Mouse (Mus musculus): ENCODE results near the gene Trub1.

The Trub1 gene

GRCm38 (mm10) chr19:57525693-57526092, 73.0 kb downstream of the Trub1 start:
- H3K36me3 ChIP-seq (ENCODE audit: insufficient read depth, low read length) = no peaks in the 10 kb centered on the region
- no peak for TF ChIP-seq NANOG (IDR thresholded peaks at IDR 0.05; ENCODE audit: borderline replicate concordance, low read length)
- no peak for TF ChIP-seq CTCF (conservative IDR thresholded peaks at IDR 0.05; ENCODE audit: low read length)
- no peak for TF ChIP-seq POU5F1 (IDR thresholded peaks at IDR 0.05; ENCODE audit: borderline replicate concordance, low read length)
- peaks cover 13% of the 10 kb centered on the region for H3K4me1 ChIP-seq (replicated peaks; ENCODE audit: low read depth, low read length)
- H3K27me3 ChIP-seq (ENCODE audit: insufficient read depth, low read length) = peaks cover 62% of the 10 kb centered on the region
- no peak overlapping the region for H3K4me3 ChIP-seq (replicated peaks; ENCODE audit: low read length)
- no peaks in the 10 kb centered on the region for H3K9me3 ChIP-seq (ENCODE audit: low read length)

GRCm38 (mm10) chr19:57530212-57530611, 77.5 kb downstream of the Trub1 start:
- Histone ChIP-seq H3K4me1 (replicated peaks; ENCODE audit: low read depth, low read length) (no peaks in the 10 kb centered on the region), H3K9me3 (ENCODE audit: low read length) (no peaks in the 10 kb centered on the region), H3K4me3 (replicated peaks; ENCODE audit: low read length) (no peak overlapping the region), H3K27me3 (ENCODE audit: insufficient read depth, low read length) (peaks cover 51% of the 10 kb centered on the region), H3K36me3 (ENCODE audit: insufficient read depth, low read length) (no peaks in the 10 kb centered on the region)
- TF ChIP-seq CTCF (conservative IDR thresholded peaks at IDR 0.05; ENCODE audit: low read length) (no peak), NANOG (IDR thresholded peaks at IDR 0.05; ENCODE audit: borderline replicate concordance, low read length) (no peak), POU5F1 (IDR thresholded peaks at IDR 0.05; ENCODE audit: borderline replicate concordance, low read length) (no peak)

- H3K4me1 ChIP-seq (replicated peaks; ENCODE audit: low read depth, low read length) = no peaks in the 10 kb centered on the region
- TF ChIP-seq POU5F1 (IDR thresholded peaks at IDR 0.05; ENCODE audit: borderline replicate concordance, low read length) (no peak), CTCF (conservative IDR thresholded peaks at IDR 0.05; ENCODE audit: low read length) (no peak), NANOG (IDR thresholded peaks at IDR 0.05; ENCODE audit: borderline replicate concordance, low read length) (no peak)
- H3K4me3 ChIP-seq (replicated peaks; ENCODE audit: low read length) = no peak overlapping the region
- H3K27me3 ChIP-seq (ENCODE audit: insufficient read depth, low read length) = peaks cover 22% of the 10 kb centered on the region
- H3K9me3 ChIP-seq (ENCODE audit: low read length) = no peaks in the 10 kb centered on the region
- H3K36me3 ChIP-seq (ENCODE audit: insufficient read depth, low read length) = no peaks in the 10 kb centered on the region
Observed at GRCm38 (mm10) chr19:57534262-57534661, 81.5 kb downstream of the Trub1 start.

GRCm38 (mm10) chr19:57536512-57536911, 83.8 kb downstream of the Trub1 start:
- TF ChIP-seq NANOG (IDR thresholded peaks at IDR 0.05; ENCODE audit: borderline replicate concordance, low read length) = no peak
- TF ChIP-seq CTCF (conservative IDR thresholded peaks at IDR 0.05; ENCODE audit: low read length) = no peak
- no peak for TF ChIP-seq POU5F1 (IDR thresholded peaks at IDR 0.05; ENCODE audit: borderline replicate concordance, low read length)
- Histone ChIP-seq H3K4me3 (replicated peaks; ENCODE audit: low read length) (no peak overlapping the region), H3K4me1 (replicated peaks; ENCODE audit: low read depth, low read length) (peaks cover under 1% of the 10 kb centered on the region), H3K36me3 (ENCODE audit: insufficient read depth, low read length) (no peaks in the 10 kb centered on the region), H3K27me3 (ENCODE audit: insufficient read depth, low read length) (peaks cover 11% of the 10 kb centered on the region; the same call in 1 of the 2 replicates), H3K9me3 (ENCODE audit: low read length) (no peaks in the 10 kb centered on the region)

GRCm38 (mm10) chr19:57537510-57538182, 84.9 kb downstream of the Trub1 start:
- Histone ChIP-seq H3K4me3 (replicated peaks; ENCODE audit: low read length) (no peak overlapping the region), H3K9me3 (ENCODE audit: low read length) (no peaks in the 10 kb centered on the region), H3K27me3 (ENCODE audit: insufficient read depth, low read length) (peaks cover 5% of the 10 kb centered on the region; the same call in 1 of the 2 replicates), H3K36me3 (ENCODE audit: insufficient read depth, low read length) (no peaks in the 10 kb centered on the region), H3K4me1 (replicated peaks; ENCODE audit: low read depth, low read length) (peaks cover 4% of the 10 kb centered on the region)
- TF ChIP-seq NANOG (IDR thresholded peaks at IDR 0.05; ENCODE audit: borderline replicate concordance, low read length) (no peak), CTCF (conservative IDR thresholded peaks at IDR 0.05; ENCODE audit: low read length) (no peak), POU5F1 (IDR thresholded peaks at IDR 0.05; ENCODE audit: borderline replicate concordance, low read length) (no peak)

- Histone ChIP-seq H3K4me3 (replicated peaks; ENCODE audit: low read length) (no peak overlapping the region), H3K4me1 (replicated peaks; ENCODE audit: low read depth, low read length) (peaks cover 4% of the 10 kb centered on the region), H3K9me3 (ENCODE audit: low read length) (no peaks in the 10 kb centered on the region), H3K36me3 (ENCODE audit: insufficient read depth, low read length) (no peaks in the 10 kb centered on the region), H3K27me3 (ENCODE audit: insufficient read depth, low read length) (no peaks in the 10 kb centered on the region)
- no peak for TF ChIP-seq POU5F1 (IDR thresholded peaks at IDR 0.05; ENCODE audit: borderline replicate concordance, low read length)
- no peak for TF ChIP-seq NANOG (IDR thresholded peaks at IDR 0.05; ENCODE audit: borderline replicate concordance, low read length)
- TF ChIP-seq CTCF (conservative IDR thresholded peaks at IDR 0.05; ENCODE audit: low read length) = no peak
Observed at GRCm38 (mm10) chr19:57540118-57540517, 87.4 kb downstream of the Trub1 start.
